Mouse (Mus musculus): Measurements from ENCODE around the gene Ptrh1. TPM values are rescaled to one million over a fixed set of nuclear protein-coding genes. Genes with fewer than 3 reads are reported as not detected.

Gene Ptrh1
- polyA plus RNA-seq, 1 experiment from 2014 or later: 5.1 TPM

DNA sequence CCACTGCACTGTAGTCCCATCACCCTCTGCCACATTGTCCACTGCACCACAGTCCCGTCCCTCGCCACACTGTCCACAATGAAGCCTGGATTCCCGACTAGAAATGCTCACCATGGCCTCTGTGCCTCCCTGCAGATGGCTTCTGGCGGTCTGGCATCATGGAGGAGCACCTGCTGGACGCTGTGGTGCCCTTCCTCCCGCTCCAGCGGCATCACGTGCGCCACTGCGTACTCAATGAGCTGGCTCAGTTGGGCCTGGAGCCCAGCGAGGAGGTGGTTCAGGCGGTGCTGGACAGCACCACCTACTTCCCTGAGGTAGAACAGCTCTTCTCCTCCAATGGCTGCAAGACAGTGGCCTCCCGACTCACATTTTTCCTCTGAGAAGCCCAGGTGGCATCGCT lies 14.2 kb upstream of the Ptrh1 start:
- Histone ChIP-seq H3K9me3 (no peaks in the 10 kb centered on the region), H3K4me3 (no peak overlapping the region), H3K4me1 (peaks cover 18% of the 10 kb centered on the region), H3K36me3 (peaks cover 42% of the 10 kb centered on the region), H3K27me3 (ENCODE audit: insufficient read depth, poor library complexity, severe bottlenecking) (no peaks in the 10 kb centered on the region; the same call in 1 of the 2 replicates), H3K27ac (no peak overlapping the region)
- no peak for DNase-seq (ENCODE audit: low spot score)
- WGBS: 86% methylated on average over 14 of the region's 14 CpGs

DNA sequence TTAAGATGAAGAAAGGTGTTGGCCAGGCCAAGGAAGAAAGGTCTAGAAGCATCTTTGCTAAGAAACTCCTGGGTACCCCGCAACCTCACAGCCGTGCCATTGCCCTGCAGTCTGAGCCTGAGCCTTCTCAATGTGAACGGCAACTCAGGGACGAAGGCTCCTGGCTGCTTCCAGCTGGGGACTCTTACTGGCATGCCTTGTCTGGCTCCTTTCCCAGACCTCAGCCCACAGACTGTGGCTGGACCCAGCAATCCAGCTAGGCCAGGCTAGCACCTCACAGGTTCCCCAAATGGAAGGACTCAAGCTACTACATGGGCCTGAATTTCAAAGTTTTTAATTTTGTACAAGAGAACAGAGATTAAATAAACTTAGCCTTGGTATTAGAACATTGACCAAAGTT lies 13.7 kb upstream of the Ptrh1 start:
- no peak for DNase-seq (ENCODE audit: low spot score)
- peaks cover 1% of the 10 kb centered on the region; the same call in 1 of the 2 replicates for H3K27me3 ChIP-seq (ENCODE audit: insufficient read depth, poor library complexity, severe bottlenecking)
- no peak overlapping the region for H3K4me3 ChIP-seq
- no peak overlapping the region for H3K27ac ChIP-seq
- H3K36me3 ChIP-seq: peaks cover 42% of the 10 kb centered on the region
- 88% methylated on average over 4 of the region's 4 CpGs for WGBS
- no peaks in the 10 kb centered on the region for H3K9me3 ChIP-seq
- peaks cover 18% of the 10 kb centered on the region for H3K4me1 ChIP-seq

DNA sequence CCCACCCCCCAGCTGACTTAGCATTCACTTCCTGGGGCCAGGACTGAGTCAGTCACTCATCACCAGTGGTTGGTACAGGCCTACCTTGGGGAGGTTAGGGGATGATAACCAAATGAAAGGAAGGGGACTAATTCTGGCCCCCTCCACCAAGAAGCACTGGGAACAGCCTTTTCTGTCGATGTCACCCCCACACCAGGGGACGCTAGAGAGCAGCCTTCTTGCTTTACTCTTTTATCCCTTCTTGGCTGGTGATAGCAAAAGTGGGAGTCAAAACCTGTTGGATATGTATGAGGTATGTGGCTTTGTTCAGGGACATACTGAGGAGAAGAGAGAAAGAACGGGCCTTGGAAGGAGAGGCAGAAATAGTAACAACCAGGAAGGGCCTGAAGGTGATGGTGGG lies 12.2 kb upstream of the Ptrh1 start:
- WGBS: 78% methylated on average over 3 of the region's 3 CpGs
- H3K36me3 ChIP-seq: peaks cover 42% of the 10 kb centered on the region
- H3K9me3 ChIP-seq: no peaks in the 10 kb centered on the region
- peaks cover 24% of the 10 kb centered on the region for H3K4me1 ChIP-seq
- H3K27ac ChIP-seq: no peak overlapping the region
- H3K27me3 ChIP-seq (ENCODE audit: insufficient read depth, poor library complexity, severe bottlenecking): peaks cover 7% of the 10 kb centered on the region; the same call in 1 of the 2 replicates
- no peak for DNase-seq (ENCODE audit: low spot score)
- H3K4me3 ChIP-seq: no peak overlapping the region

DNA sequence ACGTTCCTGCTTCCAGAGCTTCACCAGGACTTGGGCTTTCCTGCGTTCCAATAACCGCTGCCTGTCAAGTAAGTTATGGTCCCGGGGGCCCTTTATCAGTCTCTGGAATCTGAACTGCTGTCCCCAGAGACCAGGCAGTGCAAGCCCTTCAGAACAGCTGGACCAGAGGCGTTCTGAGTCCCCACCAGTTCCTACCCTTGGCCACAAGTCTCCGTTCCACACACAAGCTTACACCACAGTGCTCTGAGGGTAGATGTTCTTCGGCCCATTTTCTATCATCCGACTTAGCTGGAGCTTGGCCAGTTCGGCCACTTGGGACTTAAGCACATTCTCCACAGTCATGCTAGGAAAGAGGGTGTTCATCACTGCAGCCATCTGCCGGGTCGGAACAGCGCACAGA lies 8.3 kb upstream of the Ptrh1 start:
- DNase-seq (ENCODE audit: low spot score): no peak
- Histone ChIP-seq H3K27ac (no peak overlapping the region), H3K4me1 (peaks cover 36% of the 10 kb centered on the region), H3K27me3 (ENCODE audit: insufficient read depth, poor library complexity, severe bottlenecking) (peaks cover 11% of the 10 kb centered on the region), H3K36me3 (peaks cover 13% of the 10 kb centered on the region), H3K4me3 (no peak overlapping the region), H3K9me3 (no peaks in the 10 kb centered on the region)
- 83% methylated on average over 12 of the region's 12 CpGs for WGBS

DNA sequence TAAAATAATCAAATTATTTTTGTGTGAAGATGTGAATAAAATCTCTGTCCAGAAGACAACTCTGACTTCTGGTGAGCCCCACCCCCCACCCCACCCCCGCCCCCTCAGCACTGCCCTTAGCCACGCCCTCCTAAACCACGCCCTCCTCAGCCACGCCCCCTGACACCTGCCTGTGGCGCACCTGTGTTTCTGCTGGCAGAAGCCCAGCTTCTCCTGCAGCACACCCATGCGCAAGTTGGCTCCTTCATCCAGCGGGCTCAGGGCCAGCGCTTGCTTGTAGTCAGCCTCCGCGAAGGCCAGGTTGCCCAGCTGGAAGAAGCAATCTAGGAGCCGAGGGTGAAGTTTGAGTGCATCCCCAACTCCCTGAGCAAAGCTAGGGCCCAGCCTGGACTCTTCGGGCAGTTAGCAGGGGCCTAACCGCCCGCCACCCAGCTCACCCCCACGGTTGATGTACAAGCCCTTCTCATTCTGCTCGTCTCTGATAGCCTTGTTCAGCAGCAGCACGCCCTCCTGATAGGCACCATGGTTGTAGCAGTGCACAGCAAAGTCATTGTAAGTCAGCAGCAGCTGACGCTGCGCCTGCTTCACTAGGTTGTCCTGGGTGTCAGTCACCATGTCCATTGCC lies 6.8 kb upstream of the Ptrh1 start:
- 46% methylated on average over 19 of the region's 19 CpGs for WGBS
- H3K27ac ChIP-seq: no peak overlapping the region
- peaks cover 30% of the 10 kb centered on the region for H3K4me1 ChIP-seq
- H3K27me3 ChIP-seq (ENCODE audit: insufficient read depth, poor library complexity, severe bottlenecking): peaks cover 11% of the 10 kb centered on the region
- no peak overlapping the region for H3K4me3 ChIP-seq
- H3K9me3 ChIP-seq: no peaks in the 10 kb centered on the region
- no peaks in the 10 kb centered on the region for H3K36me3 ChIP-seq
- DNase-seq (ENCODE audit: low spot score): no peak

DNA sequence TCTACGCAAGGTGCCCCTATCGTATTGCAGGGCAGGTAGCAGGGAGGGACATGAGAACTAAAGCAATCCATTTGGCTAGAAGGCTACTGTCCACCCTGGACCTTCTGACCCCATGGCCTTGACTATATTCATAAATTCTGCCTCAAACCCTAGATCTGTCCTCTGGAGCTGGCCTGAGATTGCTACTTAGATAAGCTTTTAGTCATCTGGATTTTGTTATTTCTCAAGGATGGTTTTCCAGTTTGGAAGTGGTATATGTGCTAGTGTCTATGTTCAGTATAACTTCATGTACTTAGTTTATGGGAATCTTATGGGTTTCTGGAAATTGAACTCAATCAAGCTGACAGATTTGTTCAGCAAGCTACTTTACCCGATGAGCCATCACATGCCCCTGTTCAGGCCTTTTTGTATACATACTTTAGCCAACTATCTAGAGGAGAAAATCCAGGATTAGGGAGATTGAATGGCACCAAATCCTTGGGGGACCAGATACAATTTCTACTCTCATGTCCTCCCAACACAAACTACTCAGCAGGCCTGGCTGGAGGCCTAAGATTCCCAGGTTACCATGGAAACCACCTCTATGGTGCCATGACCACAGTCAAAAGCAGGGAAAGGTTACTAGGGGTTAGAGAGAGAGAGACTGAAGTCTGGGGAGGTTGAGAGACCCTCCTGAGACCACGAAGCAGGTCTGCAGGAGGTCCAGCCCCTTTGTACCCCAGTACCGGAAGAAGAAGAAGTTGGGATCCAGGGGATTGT lies 6.1 kb upstream of the Ptrh1 start:
- 83% methylated on average over 5 of the region's 5 CpGs for WGBS
- DNase-seq (ENCODE audit: low spot score): no peak
- Histone ChIP-seq H3K9me3 (no peaks in the 10 kb centered on the region), H3K4me1 (peaks cover 31% of the 10 kb centered on the region), H3K36me3 (no peaks in the 10 kb centered on the region), H3K27me3 (ENCODE audit: insufficient read depth, poor library complexity, severe bottlenecking) (peaks cover 11% of the 10 kb centered on the region), H3K4me3 (no peak overlapping the region), H3K27ac (no peak overlapping the region)

DNA sequence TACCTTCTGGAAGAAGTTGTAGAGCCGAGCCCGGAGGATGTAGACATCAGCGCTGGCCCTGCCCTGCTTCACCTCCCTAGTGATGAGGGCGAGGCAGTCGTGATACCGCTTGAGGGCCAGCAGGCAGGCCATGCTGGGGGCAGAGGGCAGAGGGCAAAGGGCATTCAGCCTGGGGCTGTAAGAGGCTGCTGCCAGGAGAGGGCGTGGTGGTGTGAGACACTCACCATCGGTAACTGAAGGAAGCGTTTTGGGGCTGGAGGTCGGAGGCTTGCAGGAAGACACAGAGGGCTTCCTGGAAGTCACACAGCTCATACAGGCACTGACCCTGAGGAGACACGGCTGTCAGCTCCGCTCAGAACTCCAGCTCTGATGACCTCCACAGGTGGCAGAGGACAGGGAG lies 3.7 kb upstream of the Ptrh1 start:
- Histone ChIP-seq H3K4me3 (no peak overlapping the region), H3K9me3 (no peaks in the 10 kb centered on the region), H3K36me3 (no peaks in the 10 kb centered on the region), H3K4me1 (peaks cover 45% of the 10 kb centered on the region), H3K27me3 (ENCODE audit: insufficient read depth, poor library complexity, severe bottlenecking) (peaks cover 17% of the 10 kb centered on the region), H3K27ac (no peak overlapping the region)
- 22% methylated on average over 12 of the region's 12 CpGs for WGBS
- DNase-seq (ENCODE audit: low spot score): no peak

DNA sequence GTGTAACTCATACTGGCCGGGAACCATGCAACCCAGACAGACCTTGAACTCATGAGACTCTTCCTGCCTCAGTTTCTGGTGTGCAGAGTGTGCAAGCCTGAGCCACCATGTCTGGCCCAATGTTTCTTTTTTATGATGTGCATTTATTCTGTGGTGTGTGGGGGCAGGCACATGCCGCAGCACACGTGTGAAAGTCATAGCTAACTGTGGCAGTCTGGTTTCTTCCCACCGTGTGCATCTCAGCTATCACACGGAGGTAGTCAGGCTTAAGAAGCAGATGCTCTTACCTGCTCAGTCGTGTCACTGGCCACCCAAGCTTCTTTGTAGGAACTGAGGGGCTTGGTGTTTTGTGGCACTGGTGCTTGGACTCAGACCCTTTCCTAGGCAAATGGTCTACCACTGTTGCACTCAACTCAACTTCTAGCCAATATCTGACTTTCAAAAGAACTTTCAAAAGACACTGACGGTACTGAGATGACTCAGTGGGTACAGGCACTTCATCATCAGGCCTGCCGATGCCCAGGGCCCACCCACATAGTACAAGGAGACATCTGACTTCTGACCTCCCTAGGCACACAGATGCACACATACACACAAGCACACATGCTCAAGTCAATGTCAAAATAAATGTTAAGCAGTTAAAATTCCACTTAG lies 2.8 kb upstream of the Ptrh1 start:
- 79% methylated on average over 8 of the region's 8 CpGs for WGBS
- H3K27me3 ChIP-seq (ENCODE audit: insufficient read depth, poor library complexity, severe bottlenecking): peaks cover 19% of the 10 kb centered on the region

DNA sequence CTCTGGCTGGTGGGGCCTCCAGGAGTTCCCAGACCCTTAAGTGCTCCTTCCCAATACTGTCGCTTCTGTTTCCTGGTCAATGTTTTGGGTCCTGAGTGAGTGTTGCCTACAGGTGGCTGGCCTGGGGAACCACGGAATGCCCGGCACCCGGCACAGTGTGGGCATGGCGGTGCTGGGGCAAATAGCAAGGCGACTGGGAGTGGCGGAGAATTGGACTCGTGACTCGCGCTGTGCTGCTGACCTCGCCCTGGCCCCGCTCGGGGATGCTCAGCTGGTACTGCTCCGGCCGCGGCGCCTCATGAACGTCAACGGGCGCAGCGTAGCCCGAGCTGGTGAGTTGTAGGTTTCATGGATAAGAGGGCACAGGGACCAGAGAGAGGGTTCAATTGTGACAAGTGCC lies 606 bp downstream of the Ptrh1 start:
- peaks cover 36% of the 10 kb centered on the region for H3K4me1 ChIP-seq
- DNase-seq (ENCODE audit: low spot score): no peak
- WGBS: 25% methylated on average over 22 of the region's 22 CpGs

More for the DNA sequence above, 2.8 kb upstream of the Ptrh1 start:
- Histone ChIP-seq H3K4me3 (no peak overlapping the region), H3K27ac (no peak overlapping the region), H3K9me3 (no peaks in the 10 kb centered on the region), H3K4me1 (peaks cover 38% of the 10 kb centered on the region), H3K36me3 (no peaks in the 10 kb centered on the region)
- no peak for DNase-seq (ENCODE audit: low spot score)

DNA sequence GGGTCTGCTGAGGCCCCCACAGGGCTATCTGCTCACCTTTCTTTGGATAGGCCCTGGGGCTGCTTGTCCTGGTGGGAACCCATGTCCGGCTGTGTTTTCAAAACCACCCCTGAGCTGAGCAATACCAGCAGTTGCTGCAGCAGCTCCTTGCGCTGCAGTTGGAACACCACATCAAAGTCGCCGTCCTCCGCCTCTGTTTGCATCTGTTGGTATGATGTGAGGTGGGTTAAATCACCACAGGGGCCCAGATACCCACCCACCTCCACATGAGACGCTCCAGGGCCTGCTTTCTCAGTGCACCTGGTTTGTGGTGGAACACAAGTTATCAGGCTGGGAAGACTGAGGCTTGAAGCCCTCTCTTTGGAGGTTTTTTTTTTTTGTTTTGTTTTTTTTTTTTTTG lies 2.5 kb downstream of the Ptrh1 start:
- 90% methylated on average over 6 of the region's 6 CpGs for WGBS
- H3K4me1 ChIP-seq: peaks cover 29% of the 10 kb centered on the region
- no peak for DNase-seq (ENCODE audit: low spot score)
- no peak overlapping the region for H3K4me3 ChIP-seq
- peaks cover 23% of the 10 kb centered on the region for H3K27me3 ChIP-seq (ENCODE audit: insufficient read depth, poor library complexity, severe bottlenecking)
- H3K36me3 ChIP-seq: no peaks in the 10 kb centered on the region
- H3K27ac ChIP-seq: no peak overlapping the region
- no peaks in the 10 kb centered on the region for H3K9me3 ChIP-seq

More for the DNA sequence above, 606 bp downstream of the Ptrh1 start:
- H3K9me3 ChIP-seq: no peaks in the 10 kb centered on the region
- H3K36me3 ChIP-seq: no peaks in the 10 kb centered on the region
- H3K4me3 ChIP-seq: peak overlapping the region; percentile 74
- peaks cover 23% of the 10 kb centered on the region for H3K27me3 ChIP-seq (ENCODE audit: insufficient read depth, poor library complexity, severe bottlenecking)
- H3K27ac ChIP-seq: 0 out of 2 replicates have a peak overlapping the region, but pooled peaks have one; percentile 87

DNA sequence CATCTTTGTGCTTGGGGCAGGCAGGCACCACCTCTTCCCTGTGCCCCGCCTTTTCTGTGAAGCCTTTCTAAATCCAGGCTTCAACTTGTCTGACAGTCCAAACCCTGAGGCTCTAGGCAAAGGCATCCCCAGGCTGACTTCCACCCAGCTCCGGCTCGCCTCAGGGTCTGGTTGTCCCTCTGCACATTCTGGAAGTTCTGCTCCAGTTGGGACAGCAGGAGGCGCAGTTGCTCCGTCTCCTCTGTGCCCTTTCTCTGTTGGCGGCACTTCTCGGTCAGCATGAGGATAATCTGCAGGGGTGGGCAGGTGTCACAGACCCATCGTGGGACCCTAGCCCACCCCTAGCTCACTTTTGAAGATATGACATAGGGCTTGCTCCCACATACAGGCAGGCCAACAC lies 3.5 kb downstream of the Ptrh1 start:
- H3K4me3 ChIP-seq: no peak overlapping the region
- H3K27me3 ChIP-seq (ENCODE audit: insufficient read depth, poor library complexity, severe bottlenecking): peaks cover 23% of the 10 kb centered on the region
- H3K36me3 ChIP-seq: no peaks in the 10 kb centered on the region
- H3K27ac ChIP-seq: no peak overlapping the region
- 13% methylated on average over 8 of the region's 8 CpGs for WGBS
- H3K9me3 ChIP-seq: no peaks in the 10 kb centered on the region
- peaks cover 32% of the 10 kb centered on the region for H3K4me1 ChIP-seq
- DNase-seq (ENCODE audit: low spot score): peak; percentile 85

DNA sequence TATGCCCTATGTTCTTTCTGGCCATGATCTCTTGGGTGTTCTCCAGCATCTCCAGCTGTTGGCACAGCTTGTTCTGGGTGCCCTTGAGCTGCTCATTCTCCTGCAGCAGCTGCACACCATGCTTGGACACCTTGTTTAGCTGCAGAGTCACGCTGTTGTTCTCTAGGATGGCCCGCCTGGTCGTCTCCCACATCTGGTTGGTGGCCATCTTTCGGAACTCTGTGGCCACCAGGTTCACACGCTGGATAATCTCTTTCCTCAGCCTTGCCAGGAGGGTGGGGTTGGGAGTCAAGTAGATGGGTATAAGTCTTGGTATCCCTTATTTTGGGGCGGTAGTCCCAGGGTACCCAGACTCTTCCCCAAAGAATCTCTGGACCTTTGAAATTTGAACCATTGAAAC lies 4.1 kb downstream of the Ptrh1 start:
- Histone ChIP-seq H3K4me3 (no peak overlapping the region), H3K4me1 (peaks cover 33% of the 10 kb centered on the region), H3K27ac (no peak overlapping the region), H3K9me3 (no peaks in the 10 kb centered on the region), H3K36me3 (no peaks in the 10 kb centered on the region), H3K27me3 (ENCODE audit: insufficient read depth, poor library complexity, severe bottlenecking) (peaks cover 23% of the 10 kb centered on the region)
- DNase-seq (ENCODE audit: low spot score): no peak
- WGBS: 82% methylated on average over 6 of the region's 6 CpGs

DNA sequence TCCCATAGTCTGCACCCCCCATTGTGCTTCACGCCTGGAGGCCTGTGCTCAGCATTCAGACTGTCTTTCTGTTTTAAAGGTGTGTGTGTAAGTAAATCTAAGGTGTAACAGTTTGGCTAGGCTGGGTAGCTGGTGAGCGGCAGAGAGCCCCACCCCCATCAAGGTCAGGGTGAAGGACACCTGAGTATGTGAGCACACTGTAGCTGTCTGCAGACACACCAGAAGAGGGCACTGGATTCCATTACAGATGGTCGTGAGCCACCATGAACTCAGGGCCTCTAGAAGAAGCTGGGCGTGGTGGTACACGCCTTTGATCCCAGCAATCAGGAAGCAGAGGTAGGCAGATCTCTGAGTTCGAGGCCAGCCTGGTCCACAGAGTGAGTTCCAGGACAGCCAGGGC lies 6.1 kb downstream of the Ptrh1 start:
- peaks cover 17% of the 10 kb centered on the region for H3K27me3 ChIP-seq (ENCODE audit: insufficient read depth, poor library complexity, severe bottlenecking)
- no peaks in the 10 kb centered on the region for H3K9me3 ChIP-seq
- no peaks in the 10 kb centered on the region for H3K36me3 ChIP-seq
- WGBS: 68% methylated on average over 6 of the region's 6 CpGs
- peaks cover 21% of the 10 kb centered on the region for H3K4me1 ChIP-seq
- no peak overlapping the region for H3K4me3 ChIP-seq
- DNase-seq (ENCODE audit: low spot score): no peak
- no peak overlapping the region; the same call in 1 of the 2 replicates for H3K27ac ChIP-seq

All from heart, embryonic 10.5 days (tissue).